ENCODE assay signal across 26 mouse cellular contexts in genomic region chr5:73859320-73859719, GRCm38 (mm10).
DNase-seq lines count a peak whose midpoint lies in the region; ATAC-seq and TF ChIP-seq lines count a peak whose summit lies in the region.
"Had no signal": no experiment of that assay in that cellular context is flagged by ENCODE, and none has a peak within 500 bp of the region (broad histone marks: within the 10 kb centered on the region; RNA-seq: fewer than 3 reads in every experiment).

No protein-coding gene starts in this region.

- H3K27me3 ChIP-seq in lung, embryonic 16.5 days (ENCODE audit: control insufficient read depth, insufficient read depth, low read depth, low read length): no peaks in the 10 kb centered on the region
- no peaks in the 10 kb centered on the region for H3K27me3 ChIP-seq in intestine, embryonic 14.5 days (replicated peaks; ENCODE audit: control insufficient read depth, insufficient read depth, low read length)
- H3K27me3 ChIP-seq in intestine, postnatal 0 days (replicated peaks; ENCODE audit: control insufficient read depth, insufficient read depth, low read length): no peaks in the 10 kb centered on the region
- H3K27me3 ChIP-seq in heart, embryonic 10.5 days (ENCODE audit: insufficient read depth, poor library complexity, severe bottlenecking): no peaks in the 10 kb centered on the region
- H3K27me3 ChIP-seq: CH12.LX; embryonic facial prominence, embryonic 13.5 days; forebrain, embryonic 15.5 days; heart, embryonic 12.5 days; limb, embryonic 13.5 days; midbrain, embryonic 12.5 days; neural tube, embryonic 13.5 days had no signal

- no peak overlapping the region for H3K4me3 ChIP-seq in lung, embryonic 16.5 days (ENCODE audit: low read length)
- no peak overlapping the region for H3K4me3 ChIP-seq in intestine, embryonic 14.5 days (ENCODE audit: low read depth, low read length)
- H3K4me3 ChIP-seq in intestine, postnatal 0 days (ENCODE audit: low read depth, low read length): no peak overlapping the region
- H3K4me3 ChIP-seq in heart, embryonic 10.5 days: no peak overlapping the region
- H3K4me3 ChIP-seq: embryonic facial prominence, embryonic 13.5 days; forebrain, embryonic 10.5 days; forebrain, embryonic 15.5 days; heart, embryonic 12.5 days; limb, embryonic 13.5 days; midbrain, embryonic 12.5 days; neural tube, embryonic 13.5 days had no signal

- no peak overlapping the region for H3K4me2 ChIP-seq in lung, embryonic 16.5 days (ENCODE audit: low read depth, low read length)
- no peak overlapping the region for H3K4me2 ChIP-seq in intestine, embryonic 14.5 days (ENCODE audit: low read length)
- no peak overlapping the region for H3K4me2 ChIP-seq in intestine, postnatal 0 days (replicated peaks; ENCODE audit: low read depth)
- H3K4me2 ChIP-seq: embryonic facial prominence, embryonic 13.5 days; forebrain, embryonic 15.5 days; heart, embryonic 12.5 days; hindbrain, embryonic 14.5 days; limb, embryonic 13.5 days; liver, embryonic 11.5 days; midbrain, embryonic 12.5 days; neural tube, embryonic 13.5 days had no signal

- H3K36me3 ChIP-seq in lung, embryonic 16.5 days (ENCODE audit: control insufficient read depth, insufficient read depth, low read length): no peaks in the 10 kb centered on the region
- H3K36me3 ChIP-seq in intestine, embryonic 14.5 days (ENCODE audit: control insufficient read depth, insufficient read depth, low read length): no peaks in the 10 kb centered on the region
- H3K36me3 ChIP-seq in intestine, postnatal 0 days (ENCODE audit: control insufficient read depth, insufficient read depth): no peaks in the 10 kb centered on the region
- no peaks in the 10 kb centered on the region for H3K36me3 ChIP-seq in heart, embryonic 10.5 days
- H3K36me3 ChIP-seq: embryonic facial prominence, embryonic 13.5 days; forebrain, embryonic 10.5 days; forebrain, embryonic 15.5 days; heart, embryonic 12.5 days; limb, embryonic 13.5 days; midbrain, embryonic 12.5 days; neural tube, embryonic 13.5 days had no signal

- no peak overlapping the region for H3K27ac ChIP-seq in lung, embryonic 16.5 days (ENCODE audit: low read length)
- H3K27ac ChIP-seq in intestine, embryonic 14.5 days (ENCODE audit: low read depth): no peak overlapping the region
- no peak overlapping the region for H3K27ac ChIP-seq in intestine, postnatal 0 days (ENCODE audit: low read depth, low read length)
- no peak overlapping the region for H3K27ac ChIP-seq in heart, embryonic 10.5 days
- H3K27ac ChIP-seq: embryonic facial prominence, embryonic 13.5 days; forebrain, embryonic 10.5 days; forebrain, embryonic 15.5 days; hindbrain, embryonic 14.5 days; kidney, postnatal 0 days; limb, embryonic 13.5 days; midbrain, embryonic 12.5 days; neural tube, embryonic 13.5 days had no signal

- no peak for DNase-seq in lung, postnatal 10 days
- no peak for DNase-seq in intestine, embryonic 14.5 days (ENCODE audit: low spot score)
- no peak for DNase-seq in adrenal gland, adult 2 months
- DNase-seq in heart, embryonic 10.5 days (ENCODE audit: low spot score): no peak
- DNase-seq: adrenal gland, postnatal 14 days; cerebellum, adult 11 months; cerebellum, adult 9-10 months; cerebellum, postnatal 36 days; embryo, embryonic 11 days; gastrocnemius, postnatal 25 days; kidney, adult 8-10 months; layer of hippocampus, adult 9-11 months; right cerebral cortex, postnatal 4 days had no signal

- H3K9ac ChIP-seq in lung, embryonic 16.5 days (ENCODE audit: low read length): no peak overlapping the region
- no peak overlapping the region for H3K9ac ChIP-seq in intestine, embryonic 14.5 days (ENCODE audit: low read length)
- no peak overlapping the region for H3K9ac ChIP-seq in intestine, postnatal 0 days (ENCODE audit: low read depth, low read length)
- H3K9ac ChIP-seq: embryonic facial prominence, embryonic 13.5 days; forebrain, embryonic 15.5 days; heart, embryonic 12.5 days; hindbrain, embryonic 14.5 days; limb, embryonic 13.5 days; midbrain, embryonic 12.5 days; neural tube, embryonic 13.5 days had no signal

- 56% methylated on average over 1 of the region's 1 CpGs for WGBS in lung, embryonic 16.5 days
- WGBS in intestine, embryonic 14.5 days: 87% methylated on average over 1 of the region's 1 CpGs
- WGBS in intestine, postnatal 0 days: 69% methylated on average over 1 of the region's 1 CpGs
- WGBS in heart, embryonic 10.5 days: 79% methylated on average over 1 of the region's 1 CpGs

- peaks cover 8% of the 10 kb centered on the region for H3K4me1 ChIP-seq in lung, embryonic 16.5 days (replicated peaks; ENCODE audit: control insufficient read depth, insufficient read depth, low read length)
- H3K4me1 ChIP-seq in intestine, embryonic 14.5 days (replicated peaks; ENCODE audit: control insufficient read depth, insufficient read depth, low read length): peaks cover 6% of the 10 kb centered on the region
- no peaks in the 10 kb centered on the region for H3K4me1 ChIP-seq in intestine, postnatal 0 days (replicated peaks; ENCODE audit: control insufficient read depth, insufficient read depth, low read length)
- H3K4me1 ChIP-seq in heart, embryonic 10.5 days: peaks cover 2% of the 10 kb centered on the region; the same call in 1 of the 2 replicates
- H3K4me1 ChIP-seq: heart, embryonic 12.5 days had no signal

- ATAC-seq in lung, embryonic 16.5 days (ENCODE audit: low read depth): peak; percentile 62
- 0 out of 2 replicates have a peak, but pooled peaks have one; percentile 40 for ATAC-seq in intestine, embryonic 14.5 days (replicated peaks; ENCODE audit: low FRiP score, low TSS enrichment, low read depth)
- ATAC-seq in intestine, postnatal 0 days: 0 out of 2 replicates have a peak, but pooled peaks have one; percentile 47
- ATAC-seq: forebrain, embryonic 15.5 days had no signal

- TF ChIP-seq CTCF in intestine, postnatal 0 days (IDR thresholded peaks at IDR 0.05; ENCODE audit: low read depth): no peak

- no peaks in the 10 kb centered on the region for H3K9me3 ChIP-seq in lung, embryonic 16.5 days (ENCODE audit: control insufficient read depth, low read length)
- no peaks in the 10 kb centered on the region for H3K9me3 ChIP-seq in intestine, embryonic 14.5 days (ENCODE audit: control insufficient read depth, low read length)
- H3K9me3 ChIP-seq in intestine, postnatal 0 days (ENCODE audit: control insufficient read depth): no peaks in the 10 kb centered on the region
- H3K9me3 ChIP-seq in heart, embryonic 10.5 days: no peaks in the 10 kb centered on the region
- H3K9me3 ChIP-seq: embryonic facial prominence, embryonic 13.5 days; forebrain, embryonic 10.5 days; forebrain, embryonic 15.5 days; limb, embryonic 13.5 days; midbrain, embryonic 12.5 days; neural tube, embryonic 13.5 days had no signal
